Mouse (Mus musculus) stomach, embryonic 14.5 days (tissue): Measurements from ENCODE around the gene Epb41l5. TPM values are rescaled to one million over a fixed set of nuclear protein-coding genes. Genes with fewer than 3 reads are reported as not detected.
A peak's percentile ranks its signal among the peaks of the same experiment; 100 is the strongest.

Experiments used
- ATAC-seq: fragments of 200-750 bp; cut with Nextera tagmentation; 2 replicates; pipeline ENCODE4 v1.8.0; 2017; ENCODE audit warnings: low read depth, moderate TSS enrichment; ENCODE audit not compliant: insufficient number of reproducible peaks, insufficient read depth, low FRiP score
- H3K27ac ChIP-seq: fragments of 300-500 bp; sonication (generic); 2 replicates; pipeline ENCODE4 v1.5.1; 2014; ENCODE audit warnings: mild to moderate bottlenecking, low read length, moderate library complexity, mixed read lengths
- H3K27me3 ChIP-seq: fragments of 300-500 bp; sonication (generic); 2 replicates; pipeline ENCODE4 v1.6.1; 2014; ENCODE audit warnings: low read length, control low read depth, mixed read lengths; ENCODE audit not compliant: control insufficient read depth, insufficient read depth
- H3K36me3 ChIP-seq: fragments of 300-500 bp; sonication (generic); 2 replicates; pipeline ENCODE4 v1.6.1; 2014; ENCODE audit warnings: mild to moderate bottlenecking, control low read depth, low read length, moderate library complexity, mixed read lengths; ENCODE audit not compliant: control insufficient read depth, insufficient read depth
- H3K4me1 ChIP-seq: fragments of 300-500 bp; sonication (generic); 2 replicates; pipeline ENCODE4 v1.6.1; 2014; ENCODE audit warnings: low read length, control low read depth, mixed read lengths; ENCODE audit not compliant: control insufficient read depth, insufficient read depth
- H3K4me2 ChIP-seq: fragments of 300-500 bp; sonication (generic); replicated peaks from 2 replicates; pipeline ENCODE4 v1.6.1; 2014; ENCODE audit warnings: low read depth, low read length, control low read depth
- H3K4me3 ChIP-seq: fragments of 300-500 bp; sonication (generic); 2 replicates; pipeline ENCODE4 v1.5.1; 2014; ENCODE audit warnings: low read depth, low read length, control low read depth
- H3K9ac ChIP-seq: fragments of 300-500 bp; sonication (generic); replicated peaks from 2 replicates; pipeline ENCODE4 v1.6.1; 2014; ENCODE audit warnings: low read depth, mild to moderate bottlenecking, control low read depth, low read length, moderate library complexity, mixed read lengths
- H3K9me3 ChIP-seq: fragments of 300-500 bp; sonication (generic); 2 replicates; pipeline ENCODE4 v1.6.1; 2016; ENCODE audit warnings: low read depth, low read length, control low read depth; ENCODE audit not compliant: control insufficient read depth
- WGBS: fragments of 180-500 bp; shearing (Covaris S2); extraction: QIAGEN DNeasy Blood & Tissue Kit; methylation state at CpG from one replicate; pipeline ENCODE4 v1.1.7; 2014; 5-methylcytosine and 5-hydroxymethylcytosine counted together
- polyA plus RNA-seq: library from polyadenylated mRNA; unstranded; fragments of >200 nt; fragmentation: Nextera tagmentation; extraction: Ambion mirVana; gene quantifications from 2 replicates; pipeline ENCODE4 v1.2.1, GENCODE M21; 2014

Gene Epb41l5
- polyA plus RNA-seq, 1 experiment from 2014 or later: 45.0 TPM

DNA sequence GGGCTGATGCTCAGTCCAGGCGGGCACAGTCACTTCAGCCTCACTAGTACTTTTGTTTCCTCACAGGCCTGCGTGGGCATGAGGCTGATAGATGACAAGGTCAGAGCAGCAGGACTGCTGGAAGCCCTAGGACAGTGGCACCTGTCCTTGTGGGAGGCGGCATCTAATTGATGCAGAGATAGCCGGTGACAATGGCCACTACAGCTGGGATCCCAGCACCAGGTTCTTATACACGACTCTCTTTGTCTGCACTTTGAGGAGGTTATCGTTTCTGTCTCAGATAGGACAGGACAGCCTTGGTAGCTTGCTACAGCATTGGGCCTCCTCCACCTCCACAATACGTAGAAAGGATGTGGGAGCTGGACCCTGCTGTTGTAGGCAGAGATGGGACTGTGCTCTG lies 125.4 kb downstream of the Epb41l5 start:
- no peak overlapping the region for H3K4me2 ChIP-seq
- no peaks in the 10 kb centered on the region for H3K27me3 ChIP-seq
- peaks cover 17% of the 10 kb centered on the region for H3K4me1 ChIP-seq
- ATAC-seq: no peak
- H3K36me3 ChIP-seq: peaks cover 10% of the 10 kb centered on the region; the same call in 1 of the 2 replicates
- 82% methylated on average over 7 of the region's 7 CpGs for WGBS
- peaks cover 13% of the 10 kb centered on the region; the same call in 1 of the 2 replicates for H3K9me3 ChIP-seq
- no peak overlapping the region for H3K4me3 ChIP-seq
- no peak overlapping the region for H3K27ac ChIP-seq
- H3K9ac ChIP-seq: no peak overlapping the region

DNA sequence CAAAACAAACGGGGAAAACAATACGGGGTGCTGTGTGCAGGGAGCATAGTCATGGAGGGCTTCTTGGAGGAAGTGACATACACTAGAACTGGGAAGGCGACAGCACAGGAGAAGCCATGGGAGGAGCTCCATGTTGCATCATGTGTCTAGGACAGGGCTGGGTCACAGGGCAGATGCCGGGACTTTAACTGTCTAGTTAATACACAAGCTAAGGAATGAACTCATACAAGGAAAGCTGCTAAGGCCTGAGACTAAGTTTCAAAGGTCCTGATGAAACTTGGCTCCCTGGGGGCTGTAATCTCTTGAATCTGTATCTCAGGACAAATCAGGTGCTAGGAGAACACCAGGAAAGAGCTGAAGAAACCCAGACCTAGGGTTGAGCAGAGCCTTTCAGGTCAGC lies 126.1 kb downstream of the Epb41l5 start:
- Histone ChIP-seq H3K9ac (no peak overlapping the region), H3K4me3 (no peak overlapping the region), H3K36me3 (peaks cover 7% of the 10 kb centered on the region; the same call in 1 of the 2 replicates), H3K9me3 (peaks cover 13% of the 10 kb centered on the region; the same call in 1 of the 2 replicates), H3K27me3 (no peaks in the 10 kb centered on the region), H3K4me1 (peaks cover 22% of the 10 kb centered on the region), H3K4me2 (no peak overlapping the region), H3K27ac (no peak overlapping the region)
- ATAC-seq: no peak
- 82% methylated on average over 4 of the region's 4 CpGs for WGBS

GRCm38 (mm10) chr1:119521681-119522080 lies 127.1 kb downstream of the Epb41l5 start:
- WGBS: 73% methylated on average over 7 of the region's 7 CpGs
- H3K9ac ChIP-seq: no peak overlapping the region
- no peak overlapping the region for H3K4me3 ChIP-seq
- H3K4me2 ChIP-seq: no peak overlapping the region
- H3K27me3 ChIP-seq: no peaks in the 10 kb centered on the region
- H3K4me1 ChIP-seq: peaks cover 21% of the 10 kb centered on the region
- H3K27ac ChIP-seq: no peak overlapping the region
- ATAC-seq: no peak
- H3K9me3 ChIP-seq: peaks cover 3% of the 10 kb centered on the region; the same call in 1 of the 2 replicates
- H3K36me3 ChIP-seq: no peaks in the 10 kb centered on the region

DNA sequence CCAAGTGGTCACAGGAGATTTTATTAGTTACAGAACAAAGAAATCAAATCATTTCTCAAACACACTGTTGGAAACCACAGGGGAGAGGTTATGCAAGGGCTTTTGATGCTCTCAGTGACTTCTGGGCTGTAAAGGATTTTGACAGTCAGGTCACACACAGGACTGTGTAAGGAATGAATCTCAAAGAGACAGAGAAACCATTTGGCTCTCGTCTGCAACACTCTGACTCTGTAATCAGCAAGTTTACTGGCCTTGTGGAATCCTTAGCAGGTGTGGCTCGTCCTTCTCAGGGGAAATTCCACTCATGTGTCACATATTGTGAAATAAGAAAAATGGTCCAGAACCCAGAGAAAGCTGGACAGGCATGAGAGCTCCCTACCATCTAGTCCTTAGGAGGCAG lies 127.8 kb downstream of the Epb41l5 start:
- WGBS: 35% methylated on average over 2 of the region's 2 CpGs
- no peak overlapping the region for H3K4me3 ChIP-seq
- no peak overlapping the region for H3K4me2 ChIP-seq
- H3K27me3 ChIP-seq: no peaks in the 10 kb centered on the region
- no peaks in the 10 kb centered on the region for H3K36me3 ChIP-seq
- ATAC-seq: no peak
- H3K9ac ChIP-seq: no peak overlapping the region
- H3K9me3 ChIP-seq: no peaks in the 10 kb centered on the region
- H3K27ac ChIP-seq: no peak overlapping the region
- peaks cover 16% of the 10 kb centered on the region; the same call in 1 of the 2 replicates for H3K4me1 ChIP-seq

DNA sequence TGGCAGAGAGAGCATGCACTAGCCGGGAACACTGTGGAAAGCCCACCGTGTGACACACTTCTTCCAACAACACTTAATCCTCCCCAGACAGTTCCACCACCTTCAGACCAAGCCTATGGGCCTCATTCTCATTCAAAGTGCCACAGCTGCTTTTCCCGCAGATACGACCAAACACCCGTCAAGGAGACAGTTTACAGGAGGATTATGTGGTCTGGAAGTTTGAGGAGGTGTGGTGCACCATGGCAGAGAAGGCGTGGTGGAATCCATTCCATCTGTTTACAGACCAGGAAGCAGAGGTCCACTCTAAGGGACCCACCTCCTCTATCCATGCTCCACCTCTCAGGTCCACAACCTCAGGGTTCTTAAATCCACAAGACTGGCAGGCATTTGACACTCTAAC lies 129.5 kb downstream of the Epb41l5 start:
- H3K27ac ChIP-seq: no peak overlapping the region
- no peak overlapping the region for H3K4me2 ChIP-seq
- H3K9ac ChIP-seq: no peak overlapping the region
- 0 out of 2 replicates have a peak, but pooled peaks cover 6% of the 10 kb centered on the region for H3K4me1 ChIP-seq
- H3K36me3 ChIP-seq: no peaks in the 10 kb centered on the region
- no peaks in the 10 kb centered on the region for H3K27me3 ChIP-seq
- WGBS: 29% methylated on average over 6 of the region's 6 CpGs
- H3K9me3 ChIP-seq: no peaks in the 10 kb centered on the region
- H3K4me3 ChIP-seq: no peak overlapping the region
- no peak for ATAC-seq

DNA sequence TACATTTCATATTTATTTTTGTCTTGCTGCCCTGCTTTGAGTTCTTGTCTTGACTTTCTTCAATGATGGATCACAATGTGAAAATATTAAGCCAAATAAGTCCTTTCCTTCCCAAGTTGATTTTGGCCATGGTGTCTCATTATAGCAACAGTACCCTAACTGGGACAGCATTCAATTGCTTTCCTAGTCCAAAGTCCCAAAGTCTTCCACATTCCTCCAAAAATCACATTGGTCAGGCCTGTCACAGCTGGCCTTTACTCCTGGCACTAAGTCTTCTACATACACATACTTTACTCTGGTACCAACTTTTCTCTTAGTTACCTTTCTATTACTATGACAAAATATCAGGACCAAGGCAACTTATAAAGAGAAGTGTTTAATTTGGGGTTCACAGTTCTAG lies 130.0 kb downstream of the Epb41l5 start:
- no peak overlapping the region for H3K27ac ChIP-seq
- no peaks in the 10 kb centered on the region for H3K9me3 ChIP-seq
- H3K4me1 ChIP-seq: 0 out of 2 replicates have a peak, but pooled peaks cover 6% of the 10 kb centered on the region
- no peak for ATAC-seq
- H3K4me3 ChIP-seq: no peak overlapping the region
- H3K4me2 ChIP-seq: no peak overlapping the region
- H3K9ac ChIP-seq: no peak overlapping the region
- no peaks in the 10 kb centered on the region for H3K36me3 ChIP-seq
- no peaks in the 10 kb centered on the region for H3K27me3 ChIP-seq

DNA sequence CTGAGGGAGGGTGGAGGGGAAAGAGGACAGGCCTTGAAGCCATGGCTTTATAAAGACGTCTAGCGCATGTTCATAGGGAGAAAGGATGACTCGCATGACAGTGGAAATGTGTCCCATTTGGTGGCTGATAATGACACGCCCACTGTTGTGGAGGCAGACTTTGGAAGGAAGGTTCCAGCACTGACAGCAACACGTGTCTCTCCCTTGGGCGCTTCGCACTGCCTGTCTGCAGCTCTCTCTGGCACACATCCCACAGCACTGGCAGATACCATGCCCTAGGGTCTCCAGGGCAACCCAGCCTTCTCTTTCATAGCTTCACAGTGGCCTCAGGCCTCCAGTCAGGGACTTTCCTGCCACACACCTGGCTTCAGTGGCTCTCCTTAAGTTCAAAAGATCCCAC lies 130.7 kb downstream of the Epb41l5 start:
- 81% methylated on average over 7 of the region's 7 CpGs for WGBS

DNA sequence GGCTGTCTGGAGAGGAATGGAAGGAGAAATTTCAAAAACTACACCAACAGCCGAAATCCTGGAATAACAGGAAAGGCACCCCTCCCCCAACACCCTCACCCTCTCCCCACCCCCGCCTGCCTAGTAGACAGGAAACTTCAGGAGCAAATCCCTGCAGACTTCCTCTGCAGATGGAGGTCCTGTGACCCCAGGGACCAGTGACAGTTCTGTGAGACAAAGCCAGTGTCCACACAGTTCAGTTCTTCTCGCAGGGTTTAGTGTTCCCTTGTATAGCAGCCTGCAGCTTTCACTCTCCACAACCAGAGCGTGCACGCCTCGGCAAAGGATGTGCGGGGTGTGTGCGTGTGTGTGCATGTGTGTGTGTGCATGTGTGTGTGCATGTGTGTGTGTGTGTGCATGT lies 137.9 kb downstream of the Epb41l5 start:
- H3K9ac ChIP-seq: no peak overlapping the region
- no peak for ATAC-seq
- no peak overlapping the region for H3K4me2 ChIP-seq
- 62% methylated on average over 8 of the region's 8 CpGs for WGBS
- no peak overlapping the region for H3K4me3 ChIP-seq
- H3K27me3 ChIP-seq: no peaks in the 10 kb centered on the region
- no peaks in the 10 kb centered on the region for H3K9me3 ChIP-seq
- H3K4me1 ChIP-seq: 0 out of 2 replicates have a peak, but pooled peaks cover 6% of the 10 kb centered on the region
- no peaks in the 10 kb centered on the region for H3K36me3 ChIP-seq
- 0 out of 2 replicates have a peak overlapping the region, but pooled peaks have one; percentile 3 for H3K27ac ChIP-seq

More for the DNA sequence above, 130.7 kb downstream of the Epb41l5 start:
- Histone ChIP-seq H3K4me1 (0 out of 2 replicates have a peak, but pooled peaks cover 6% of the 10 kb centered on the region), H3K27ac (no peak overlapping the region), H3K9me3 (no peaks in the 10 kb centered on the region), H3K4me3 (no peak overlapping the region), H3K4me2 (no peak overlapping the region), H3K9ac (no peak overlapping the region), H3K27me3 (no peaks in the 10 kb centered on the region), H3K36me3 (no peaks in the 10 kb centered on the region)
- ATAC-seq: no peak

GRCm38 (mm10) chr1:119510409-119510808 lies 138.4 kb downstream of the Epb41l5 start:
- Histone ChIP-seq H3K9me3 (no peaks in the 10 kb centered on the region), H3K9ac (no peak overlapping the region), H3K4me3 (no peak overlapping the region), H3K27ac (no peak overlapping the region), H3K36me3 (no peaks in the 10 kb centered on the region), H3K4me2 (no peak overlapping the region), H3K27me3 (no peaks in the 10 kb centered on the region), H3K4me1 (0 out of 2 replicates have a peak, but pooled peaks cover 6% of the 10 kb centered on the region)
- no peak for ATAC-seq
- WGBS: 60% methylated on average over 9 of the region's 9 CpGs
